Mouse (Mus musculus): Measurements from ENCODE around the gene Pnck.

DNA sequence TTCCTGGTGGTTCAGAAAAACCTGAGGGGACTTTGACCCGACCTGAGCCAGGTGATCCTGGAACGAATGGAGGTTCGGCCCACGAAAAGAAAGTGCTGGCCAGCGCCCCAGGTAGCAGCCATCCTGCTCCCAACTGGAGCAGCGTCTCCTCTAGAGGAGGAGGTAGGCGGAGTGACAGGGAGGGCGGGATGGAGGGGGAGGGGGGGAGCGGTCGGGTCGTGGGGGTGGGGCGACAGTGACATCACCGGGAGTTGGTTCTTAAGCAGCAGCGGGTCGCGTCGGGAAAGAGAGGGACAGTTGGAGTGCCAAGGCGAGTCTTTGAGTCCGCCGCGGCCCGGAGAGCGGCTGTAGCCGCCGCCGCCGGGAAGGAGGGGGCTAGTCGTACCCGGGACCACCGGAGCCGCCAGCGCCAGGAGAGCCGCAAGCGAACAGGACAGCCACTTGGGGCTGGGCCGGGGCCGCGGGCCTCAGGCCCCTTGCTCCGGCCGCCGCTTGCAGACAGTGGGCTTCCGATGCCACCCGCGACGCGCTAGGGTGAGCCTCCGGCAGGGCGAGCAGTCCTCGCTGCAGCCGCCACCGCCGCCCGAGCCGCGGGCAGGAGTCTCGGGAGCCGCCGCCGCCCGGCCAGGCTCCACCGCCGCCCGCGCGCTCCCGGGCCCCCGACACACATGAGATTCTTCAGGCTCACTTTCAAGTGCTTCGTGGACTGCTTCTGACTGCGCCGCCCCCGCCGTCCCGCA lies 13.1 kb upstream of the Pnck start, which contains the start of gene Slc6a8:
- TF ChIP-seq MAFK (IDR thresholded peaks at IDR 0.05; ENCODE audit: insufficient read depth, low read depth, low read length), result no peak
- TF ChIP-seq ZC3H11A (IDR thresholded peaks at IDR 0.05; ENCODE audit: borderline replicate concordance, low read depth, low read length), result no peak
- TF ChIP-seq HCFC1 (IDR thresholded peaks at IDR 0.05; ENCODE audit: borderline replicate concordance, insufficient read depth, low read length), result no peak

All from ES-E14 (cell line).